8 mouse cellular contexts compared by ENCODE assay signal in the genomic region with DNA sequence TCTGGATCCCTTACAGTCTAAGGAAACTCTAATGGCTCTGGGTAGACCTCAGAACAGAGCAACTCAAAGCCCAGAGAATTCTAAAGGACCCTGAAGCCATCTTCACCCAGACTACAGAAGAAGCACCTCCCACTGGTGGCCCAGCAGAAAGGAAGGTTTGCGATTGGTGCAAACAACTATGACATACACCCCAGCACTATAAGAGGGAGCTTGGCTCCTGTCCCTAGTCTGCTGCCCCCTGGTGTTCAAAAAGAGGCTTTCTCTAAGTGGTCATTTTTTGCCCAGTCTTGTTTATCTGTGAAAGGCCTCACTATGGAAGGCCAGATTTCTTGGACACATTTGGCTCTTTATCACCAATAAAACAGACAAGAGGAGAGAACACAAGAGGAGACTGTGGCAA.
DNase-seq lines count a peak whose midpoint lies in the region; ATAC-seq and TF ChIP-seq lines count a peak whose summit lies in the region.

No protein-coding gene starts in this region.

- no peaks in the 10 kb centered on the region for H3K36me3 ChIP-seq in spleen, adult 2 months (ENCODE audit: control insufficient read depth, insufficient read depth, low read length)
- no peaks in the 10 kb centered on the region for H3K36me3 ChIP-seq in forebrain, embryonic 16.5 days (ENCODE audit: control insufficient read depth, insufficient read depth)
- H3K36me3 ChIP-seq in intestine, embryonic 16.5 days (ENCODE audit: control insufficient read depth, insufficient read depth, low read length) = peaks cover 10% of the 10 kb centered on the region; the same call in 1 of the 2 replicates
- no peaks in the 10 kb centered on the region for H3K36me3 ChIP-seq in midbrain, embryonic 13.5 days

- no peak overlapping the region for H3K4me2 ChIP-seq in forebrain, embryonic 16.5 days (ENCODE audit: low read length)
- no peak overlapping the region for H3K4me2 ChIP-seq in intestine, embryonic 16.5 days (ENCODE audit: low read depth, low read length)
- no peak overlapping the region for H3K4me2 ChIP-seq in midbrain, embryonic 13.5 days (replicated peaks)

- H3K27ac ChIP-seq in spleen, adult 2 months (ENCODE audit: insufficient read depth, low read length) = no peak overlapping the region
- no peak overlapping the region for H3K27ac ChIP-seq in forebrain, embryonic 16.5 days (ENCODE audit: low read length)
- H3K27ac ChIP-seq in intestine, embryonic 16.5 days (ENCODE audit: low read length) = no peak overlapping the region
- H3K27ac ChIP-seq in midbrain, embryonic 13.5 days = no peak overlapping the region

- H3K9ac ChIP-seq in forebrain, embryonic 16.5 days (replicated peaks; ENCODE audit: low read depth, low read length) = no peak overlapping the region
- no peak overlapping the region for H3K9ac ChIP-seq in intestine, embryonic 16.5 days (ENCODE audit: low read depth, low read length)
- no peak overlapping the region for H3K9ac ChIP-seq in midbrain, embryonic 13.5 days (replicated peaks)

- intact Hi-C loops in left cerebral cortex, postnatal 4 days (cut with DNase I) = no loop called here

- ATAC-seq in cerebellum, adult (ENCODE audit: insufficient number of reproducible peaks, low FRiP score, low TSS enrichment) = peak; percentile 71
- ATAC-seq in forebrain, embryonic 16.5 days = peak; percentile 81
- peak; percentile 66 for ATAC-seq in intestine, embryonic 16.5 days
- peak; percentile 83 for ATAC-seq in midbrain, embryonic 13.5 days

- 23% methylated on average over 1 of the region's 1 CpGs for WGBS in spleen, adult 2 months
- WGBS in forebrain, embryonic 16.5 days = 29% methylated on average over 1 of the region's 1 CpGs
- 31% methylated on average over 1 of the region's 1 CpGs for WGBS in intestine, embryonic 16.5 days
- WGBS in midbrain, embryonic 13.5 days = 30% methylated on average over 1 of the region's 1 CpGs

- DNase-seq in spleen, adult 2 months (ENCODE audit: low read depth in 1 of 2, low spot score in 2 of 2) = peak; percentile 13 to 26
- DNase-seq in spleen, adult 12 weeks (ENCODE audit: low spot score) = no peak
- peak; percentile 50 for DNase-seq in left cerebral cortex, postnatal 4 days
- peak; percentile 59 for DNase-seq in telencephalon, adult 2 months (ENCODE audit: low read depth, low spot score)

- TF ChIP-seq POLR2A in spleen, adult 2 months (IDR thresholded peaks at IDR 0.05; ENCODE audit: low read depth, low read length) = no peak

- TF ChIP-seq CTCF in spleen, adult 2 months (IDR thresholded peaks at IDR 0.05; ENCODE audit: extremely low read depth, insufficient read depth, insufficient read length, insufficient replicate concordance) = peak; percentile 51; the same call in 1 of the 2 replicates

- no peaks in the 10 kb centered on the region for H3K27me3 ChIP-seq in spleen, adult 2 months (ENCODE audit: control insufficient read depth, insufficient read depth, low read length)
- H3K27me3 ChIP-seq in forebrain, embryonic 16.5 days (replicated peaks; ENCODE audit: control insufficient read depth, insufficient read depth, low read length) = no peaks in the 10 kb centered on the region
- no peaks in the 10 kb centered on the region for H3K27me3 ChIP-seq in intestine, embryonic 16.5 days (replicated peaks; ENCODE audit: control insufficient read depth, insufficient read depth, low read length)
- no peaks in the 10 kb centered on the region for H3K27me3 ChIP-seq in midbrain, embryonic 13.5 days

- no peak overlapping the region for H3K4me3 ChIP-seq in spleen, adult 2 months (ENCODE audit: extremely low read depth, insufficient read depth, insufficient read length)
- no peak overlapping the region for H3K4me3 ChIP-seq in forebrain, embryonic 16.5 days (replicated peaks; ENCODE audit: low read length)
- H3K4me3 ChIP-seq in intestine, embryonic 16.5 days (ENCODE audit: low read length) = no peak overlapping the region
- H3K4me3 ChIP-seq in midbrain, embryonic 13.5 days (replicated peaks) = no peak overlapping the region

- H3K4me1 ChIP-seq in spleen, adult 2 months (ENCODE audit: control insufficient read depth, insufficient read depth, insufficient read length) = no peaks in the 10 kb centered on the region
- no peaks in the 10 kb centered on the region for H3K4me1 ChIP-seq in forebrain, embryonic 16.5 days (replicated peaks; ENCODE audit: control insufficient read depth, insufficient read depth, low read length)
- 0 out of 2 replicates have a peak, but pooled peaks cover 2% of the 10 kb centered on the region for H3K4me1 ChIP-seq in intestine, embryonic 16.5 days (ENCODE audit: control insufficient read depth, insufficient read depth, low read length)
- no peaks in the 10 kb centered on the region for H3K4me1 ChIP-seq in midbrain, embryonic 13.5 days (replicated peaks)

- H3K9me3 ChIP-seq in forebrain, embryonic 16.5 days (ENCODE audit: control insufficient read depth, low read length) = no peaks in the 10 kb centered on the region
- no peaks in the 10 kb centered on the region for H3K9me3 ChIP-seq in intestine, embryonic 16.5 days (ENCODE audit: control insufficient read depth, low read length)
- no peaks in the 10 kb centered on the region for H3K9me3 ChIP-seq in midbrain, embryonic 13.5 days
